Mouse (Mus musculus) embryonic fibroblast, embryonic 13.5 days (primary cell): ENCODE results near the gene Erc2.

ENCODE experiments used
- CTCF ChIP-seq: IDR thresholded peaks from 2 replicates; pipeline ENCODE4 v1.5.1; 2011; ENCODE audit warnings: mild to moderate bottlenecking, control low read depth, low read length, moderate library complexity, borderline replicate concordance; ENCODE audit not compliant: insufficient read depth
- POLR2A ChIP-seq: IDR thresholded peaks from 2 replicates; pipeline ENCODE4 v1.6.1; 2011; ENCODE audit warnings: low read depth, mild to moderate bottlenecking, control low read depth, low read length, moderate library complexity

GRCm38 (mm10) chr14:28439171-28439570 is 816.9 kb downstream of the Erc2 start:
- TF ChIP-seq CTCF, result no peak
- no peak for TF ChIP-seq POLR2A
